Comparison of ENCODE assay signal across 14 mouse cellular contexts in genomic region chr7:24980439-24980838, GRCm38 (mm10).
DNase-seq lines count a peak whose midpoint lies in the region.
"Had no signal": no experiment of that assay in that cellular context is flagged by ENCODE, and none has a peak within 500 bp of the region (broad histone marks: within the 10 kb centered on the region; RNA-seq: fewer than 3 reads in every experiment).

No protein-coding gene starts in this region.

- DNase-seq in cerebellum, adult 9-11 months, result peak; percentile 60
- no peak for DNase-seq in cerebellum, adult 18-20 months
- peak; percentile 47 to 61 for DNase-seq in cerebellum, postnatal 25 days
- DNase-seq in cerebellum, postnatal 4 days (ENCODE audit: low spot score in 2 of 2), result no peak
- DNase-seq in layer of hippocampus, adult 9-11 months, result peak; percentile 4
- DNase-seq in layer of hippocampus, adult 9-10 months (ENCODE audit: low spot score), result no peak
- DNase-seq: adrenal gland, postnatal 10 days; adrenal gland, postnatal 36 days; B cell, adult 2 months; embryo, embryonic 11 days; gastrocnemius, adult 2 months; gastrocnemius, postnatal 14 days; heart, adult 11 months; kidney, adult 2 months had no signal

Comparison
In these comparisons a context has a peak if more than half of its experiments do, and no peak if none do; other contexts are left out.
1. DNase-seq: peak in cerebellum, adult 9-11 months (single experiment), cerebellum, postnatal 25 days (2 of 2) and layer of hippocampus, adult 9-11 months (single experiment); none in cerebellum, adult 18-20 months (0 of 2), cerebellum, postnatal 4 days (0 of 2) and layer of hippocampus, adult 9-10 months (single experiment).